Mouse (Mus musculus) retina, embryonic 14.5 days (tissue): ENCODE results near the gene Oxt.
A peak's percentile ranks its signal among the peaks of the same experiment; 100 is the strongest.

Experiments
- DNase-seq: peaks from one replicate; pipeline ENCODE4 v3.0.0-alpha.2; 2015; ENCODE audit warnings: low spot score

Gene Oxt

DNA sequence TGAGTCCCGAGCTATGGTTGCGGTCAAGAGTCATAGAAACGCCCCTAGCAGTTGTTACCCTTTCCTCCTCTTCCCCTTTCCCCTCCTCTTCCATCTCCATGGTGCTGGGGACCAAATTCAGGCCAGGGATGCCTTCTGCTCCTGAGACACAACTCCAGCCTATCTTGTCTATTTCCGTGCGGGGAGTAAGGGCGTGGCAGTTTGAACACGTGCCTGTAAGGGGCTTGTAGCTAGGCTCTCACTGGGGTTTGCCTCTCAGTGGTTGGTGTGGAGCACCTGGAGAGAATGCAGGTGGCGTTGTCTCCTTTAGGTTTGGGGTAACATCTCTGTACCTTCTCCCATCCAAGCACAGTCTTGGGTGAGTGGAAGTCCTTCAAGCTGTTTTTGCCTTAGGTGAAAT is 3.8 kb downstream of the Oxt start:
- DNase-seq: no peak

DNA sequence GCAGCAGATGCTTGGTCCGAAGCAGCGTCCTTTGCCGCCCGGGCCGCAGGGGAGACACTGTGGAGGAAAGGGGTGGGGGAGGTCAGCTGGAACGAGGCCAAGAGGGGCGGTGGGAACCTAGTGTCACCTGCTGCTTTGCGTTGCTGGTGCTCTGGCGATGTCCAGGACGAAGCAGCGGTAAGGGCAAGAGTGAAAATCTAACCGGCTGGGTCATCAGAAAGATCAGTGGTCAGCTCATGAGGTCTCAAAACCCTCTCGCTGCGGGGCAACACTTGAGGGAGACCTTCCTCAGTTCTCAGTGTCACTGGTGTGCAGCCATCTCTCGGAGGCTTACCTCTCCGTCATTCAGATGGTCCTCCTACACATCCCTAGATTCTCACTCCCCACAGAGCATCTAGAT is 5.2 kb downstream of the Oxt start:
- peak; percentile 28 for DNase-seq

DNA sequence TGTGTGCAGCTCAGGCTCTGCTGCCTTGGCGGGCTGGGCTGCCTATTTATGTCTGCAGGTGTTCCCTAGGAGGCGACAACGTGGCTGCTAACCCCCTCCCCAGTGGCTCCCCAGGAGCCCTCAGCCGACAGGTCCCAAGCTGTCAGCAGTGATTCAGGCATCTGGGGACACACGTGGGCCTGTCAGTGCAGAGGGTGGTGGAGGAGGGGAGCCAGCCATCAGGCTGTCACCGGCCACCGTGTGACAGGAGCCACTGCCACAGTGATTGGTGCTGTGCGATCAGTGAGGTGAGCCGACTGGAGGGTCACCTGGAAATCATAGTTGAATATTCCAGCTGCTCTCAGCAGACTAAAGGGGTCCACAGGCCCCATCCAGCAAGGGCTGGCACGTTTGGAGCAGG is 6.6 kb downstream of the Oxt start, which contains the start of gene Avp:
Gene Avp, minus strand, starts transcription at position 3 of the 400 bp plus-strand sequence.
- DNase-seq: no peak

DNA sequence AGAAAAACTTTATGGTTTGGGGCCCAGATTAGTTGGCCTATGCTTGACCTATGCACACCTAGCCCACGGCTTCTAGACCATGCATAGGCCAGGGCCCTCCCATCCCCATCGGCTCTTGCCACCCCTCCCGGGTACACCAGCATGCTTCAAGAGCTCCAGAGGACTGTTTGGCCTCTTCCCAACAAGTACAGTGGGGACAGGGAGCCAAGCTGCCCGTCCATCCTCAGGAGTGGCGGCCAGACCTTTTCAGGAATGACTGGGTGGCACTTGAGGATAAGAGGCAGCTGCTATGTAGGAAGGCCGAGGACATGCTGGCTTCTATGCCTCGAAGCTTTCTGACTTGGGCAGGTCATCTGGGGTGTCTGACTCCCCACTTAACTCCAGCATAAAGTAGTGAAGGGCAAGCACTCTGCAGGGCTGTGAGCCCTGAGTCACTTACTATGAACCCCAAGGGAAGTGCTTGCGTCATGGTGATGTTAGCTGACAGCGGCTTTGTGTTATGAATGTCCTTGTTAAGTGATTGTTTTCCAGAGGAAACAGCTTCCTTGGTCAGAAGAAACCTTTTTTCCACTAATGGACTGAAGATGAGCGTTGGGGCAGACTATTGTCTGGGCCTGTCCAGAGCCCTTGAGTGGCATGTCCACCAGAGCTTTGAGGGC is 8.1 kb downstream of the Oxt start:
- DNase-seq: no peak

DNA sequence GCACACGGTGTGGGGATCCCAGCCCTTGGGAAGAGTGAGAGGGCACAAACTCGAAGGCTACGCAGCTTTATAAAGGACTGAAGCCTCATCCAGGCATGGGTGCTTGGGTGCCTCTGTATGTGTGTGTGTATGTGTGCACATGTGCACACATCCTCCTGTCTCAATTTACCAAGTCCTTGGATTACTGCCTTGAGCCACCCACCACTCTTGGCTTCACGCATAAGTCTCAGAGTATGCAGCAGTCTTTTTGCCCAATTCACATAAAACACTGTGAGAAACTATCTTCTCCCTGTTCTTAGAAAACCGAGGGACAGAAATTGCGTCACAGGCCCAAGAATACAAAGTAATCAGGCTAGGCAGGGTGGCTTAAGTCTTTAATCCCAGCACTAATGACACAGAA is 10.0 kb downstream of the Oxt start:
- no peak for DNase-seq

DNA sequence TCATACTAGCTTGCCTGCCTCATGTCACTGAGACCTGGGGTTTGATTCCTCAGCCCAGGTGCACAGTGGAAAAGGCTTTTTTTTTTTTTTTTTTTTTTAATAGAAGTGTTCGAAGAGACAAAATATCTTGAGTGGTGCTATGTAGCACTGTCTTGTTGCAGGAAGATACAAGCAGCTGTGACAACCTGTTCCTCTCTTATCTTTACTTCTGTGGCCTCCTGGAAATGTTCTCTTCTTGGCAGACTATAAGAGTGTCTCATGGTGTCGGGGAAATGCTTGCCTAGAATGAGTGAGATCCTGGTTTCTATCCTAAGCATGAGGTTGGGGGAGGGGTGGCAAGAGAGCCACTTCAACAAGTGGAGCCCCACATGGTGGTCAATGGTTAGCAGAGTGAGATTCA is 12.4 kb downstream of the Oxt start:
- no peak for DNase-seq

DNA sequence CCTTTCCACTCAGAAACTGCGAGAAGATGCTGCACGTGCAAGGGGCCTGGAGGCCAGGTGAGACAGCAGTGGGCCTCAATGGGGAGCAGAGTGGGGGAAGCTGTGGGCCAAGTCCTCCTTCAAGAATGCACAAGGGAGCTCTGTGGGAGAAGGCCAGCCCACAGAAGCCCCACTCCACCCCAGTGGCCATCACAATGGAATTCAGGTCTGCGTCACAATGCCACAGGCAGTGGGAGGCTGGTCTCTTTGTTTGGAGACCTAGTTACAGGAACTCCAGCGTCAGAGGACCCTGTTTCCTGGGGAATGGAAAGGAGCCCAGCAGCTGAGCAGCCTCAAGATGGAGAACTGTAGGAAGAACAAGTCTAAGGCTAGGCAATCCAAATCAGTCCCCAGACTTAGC is 13.2 kb downstream of the Oxt start:
- peak; percentile 32 for DNase-seq

DNA sequence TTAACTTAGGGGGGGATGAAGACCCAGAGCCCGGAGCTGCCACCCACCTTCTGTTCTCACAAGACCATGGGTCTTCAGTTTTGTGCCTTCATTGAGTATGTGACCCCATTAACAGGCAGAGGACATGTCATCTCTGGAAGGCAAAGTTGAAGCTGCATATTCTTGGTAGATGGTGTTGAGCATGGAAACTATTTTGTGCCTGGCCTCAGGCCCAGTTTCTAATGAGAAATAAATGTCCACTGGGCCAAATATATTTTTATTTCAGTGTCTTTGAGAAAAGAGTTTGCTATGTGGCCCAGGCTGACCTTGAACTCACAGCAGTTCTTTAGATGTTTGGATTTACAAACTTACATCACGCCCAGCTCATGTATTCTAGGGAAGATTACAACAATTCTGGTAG is 13.8 kb downstream of the Oxt start:
- DNase-seq: no peak

DNA sequence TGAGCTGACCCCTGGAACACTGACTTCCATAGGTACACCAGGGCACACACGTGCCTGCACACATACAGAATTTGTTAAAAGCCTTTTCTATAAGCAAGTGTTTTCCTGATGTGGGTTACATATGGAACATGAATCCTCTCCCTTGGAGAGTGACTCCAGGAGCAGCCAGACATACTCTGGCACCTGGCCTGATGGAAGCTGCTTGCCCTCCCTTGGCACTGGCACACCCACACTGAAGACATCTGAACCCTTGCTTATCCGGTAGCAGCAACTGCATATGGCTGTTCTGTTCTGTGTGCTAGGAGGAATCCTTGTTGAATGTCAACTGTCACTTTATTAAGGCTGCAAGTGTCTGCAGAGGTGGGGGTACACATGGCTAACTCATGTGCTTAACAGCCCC is 15.0 kb downstream of the Oxt start:
- DNase-seq: no peak

DNA sequence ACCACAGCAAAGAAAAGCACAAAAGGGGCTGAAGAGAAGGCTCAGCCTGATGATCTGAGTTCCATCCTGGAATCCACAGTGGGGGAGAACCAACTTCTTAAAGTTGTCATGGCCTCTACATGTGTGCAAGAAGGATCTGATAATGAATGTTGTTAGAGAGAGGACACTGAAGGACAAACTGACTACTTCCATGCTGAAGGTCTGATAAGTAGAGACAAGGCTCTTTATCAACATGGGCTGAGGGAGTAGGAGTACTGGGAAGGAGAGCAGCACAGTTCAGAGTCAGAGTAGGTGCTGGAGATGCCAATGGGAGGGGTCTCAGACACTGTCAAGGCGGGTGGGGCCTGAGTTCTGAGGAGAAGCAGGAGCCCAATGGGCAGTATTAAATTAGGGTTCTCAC is 19.6 kb downstream of the Oxt start:
- no peak for DNase-seq

DNA sequence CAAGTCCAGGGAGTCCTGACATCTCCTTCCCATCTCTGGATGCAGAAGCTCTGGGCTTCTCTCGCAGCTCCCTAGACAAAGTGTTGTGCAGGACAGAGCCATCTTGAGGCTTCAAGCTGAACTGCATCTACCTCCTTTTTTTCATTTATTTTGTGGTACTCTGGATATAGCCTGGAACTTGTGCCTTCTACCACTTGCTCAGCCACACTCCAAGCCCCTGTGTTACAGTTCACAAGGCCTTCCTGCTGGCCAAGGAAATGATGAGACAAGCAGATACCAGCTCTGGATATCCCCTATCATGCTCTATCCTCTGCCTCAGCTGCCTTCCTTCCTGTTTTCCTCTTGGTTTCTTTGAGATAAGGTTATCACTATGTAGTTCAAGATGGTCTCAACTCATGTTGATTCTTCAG is 21.6 kb downstream of the Oxt start:
- DNase-seq: peak; percentile 74

DNA sequence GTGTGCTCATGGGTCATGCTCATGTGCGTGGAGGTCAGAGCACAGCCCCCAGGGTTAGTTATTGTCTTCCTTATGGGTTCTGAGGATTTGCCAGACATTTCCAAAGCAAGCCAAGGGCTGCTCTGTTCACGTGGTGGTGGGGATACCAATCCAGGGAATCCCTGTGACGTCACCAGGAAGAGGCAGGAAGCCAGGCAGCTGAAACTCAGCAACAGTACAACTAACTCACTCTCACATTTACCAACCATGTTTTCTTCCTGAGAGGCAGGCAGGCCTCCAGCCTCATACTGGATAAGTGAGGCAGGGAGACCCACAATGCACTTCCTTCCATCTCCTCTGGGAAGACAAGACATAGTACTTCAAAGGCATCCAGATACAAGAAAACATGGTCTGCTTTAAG is 22.4 kb downstream of the Oxt start:
- DNase-seq: no peak

DNA sequence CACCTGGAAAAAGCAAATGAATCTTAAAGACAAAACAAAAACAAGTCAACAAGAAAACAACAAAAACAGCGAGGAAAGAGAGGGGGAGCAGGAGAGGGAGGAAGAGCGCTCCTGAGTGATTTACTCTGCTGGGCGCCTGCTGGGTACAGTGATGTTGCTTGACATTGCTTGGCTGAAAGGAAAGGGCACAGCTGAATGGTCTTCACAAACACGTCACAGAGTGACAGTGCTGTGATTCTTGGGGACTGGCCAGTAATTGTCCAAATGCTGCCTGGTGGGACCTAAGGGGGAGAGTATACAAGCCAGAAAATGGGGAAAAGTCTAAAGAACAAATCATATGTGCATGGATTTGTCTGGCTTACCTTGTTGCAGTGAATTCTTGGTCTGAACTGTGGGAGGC is 26.2 kb downstream of the Oxt start:
- DNase-seq: no peak

DNA sequence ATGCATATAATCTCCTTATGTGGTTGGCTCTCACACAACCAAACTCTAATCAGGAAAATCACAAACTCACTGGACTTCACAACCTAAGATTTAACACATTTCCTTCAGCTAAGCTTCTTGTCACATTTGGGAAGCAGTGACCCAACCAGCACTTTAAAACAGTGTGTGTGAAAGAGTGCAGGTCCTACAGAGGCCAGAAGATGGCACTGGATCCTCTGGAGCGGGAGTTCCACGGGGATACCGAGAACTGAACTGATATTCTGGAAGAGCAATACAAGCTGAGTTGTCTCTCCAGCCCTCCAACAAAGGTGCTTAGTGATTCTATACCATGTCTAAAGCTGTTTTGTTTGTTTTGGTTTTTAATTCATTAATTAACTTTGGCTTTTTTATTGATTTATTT is 37.1 kb downstream of the Oxt start:
- DNase-seq: peak; percentile 23

DNA sequence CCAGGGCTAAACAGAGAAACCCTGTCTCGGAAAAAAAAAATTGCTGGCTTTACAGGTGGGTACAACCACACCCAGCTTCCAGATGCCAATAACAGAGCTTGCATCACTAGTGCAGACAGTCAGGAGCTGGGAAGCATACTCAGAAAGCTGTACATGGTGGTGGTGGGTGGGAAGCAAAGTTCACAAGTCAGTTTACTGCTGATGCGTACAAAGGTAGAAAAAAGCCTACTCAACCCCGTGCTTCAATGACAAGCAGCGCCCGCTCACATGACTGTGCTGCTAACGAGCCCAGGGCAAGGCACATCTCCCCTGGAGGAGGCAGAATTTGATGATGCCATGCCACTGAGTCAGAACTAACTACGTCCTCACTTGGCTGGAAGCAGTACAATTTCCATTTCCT is 43.0 kb downstream of the Oxt start:
- no peak for DNase-seq
